Mouse (Mus musculus) MN1 (cell line): ENCODE data around the gene Pkp3.
A peak's percentile ranks its signal among the peaks of the same experiment; 100 is the strongest.

Source experiments
- DNase-seq: peaks from one replicate; pipeline ENCODE4 v3.0.0-alpha.2; 2016; ENCODE audit warnings: low spot score

The Pkp3 gene

GRCm38 (mm10) chr7:141057541-141057940 lies 20.5 kb upstream of the Pkp3 start:
- no peak for DNase-seq

- no peak for DNase-seq
These were observed 19.2 kb upstream of the Pkp3 start for GRCm38 (mm10) chr7:141058601-141059341.

- DNase-seq, result no peak
These were observed 18.1 kb upstream of the Pkp3 start for GRCm38 (mm10) chr7:141059929-141060328.

- peak; percentile 88 for DNase-seq
These were observed 17.4 kb upstream of the Pkp3 start, which contains the start of gene B4galnt4 for GRCm38 (mm10) chr7:141060426-141061242. B4galnt4 (plus strand) TSS chr7:141061104.

- peak; percentile 46 for DNase-seq
These were observed 16.7 kb upstream of the Pkp3 start for GRCm38 (mm10) chr7:141061269-141061692.

- peak; percentile 52 for DNase-seq
These were observed 15.5 kb upstream of the Pkp3 start for GRCm38 (mm10) chr7:141062525-141062924.

GRCm38 (mm10) chr7:141063353-141063752 lies 14.7 kb upstream of the Pkp3 start:
- no peak for DNase-seq

- DNase-seq, result no peak
These were observed 13.8 kb upstream of the Pkp3 start for GRCm38 (mm10) chr7:141064175-141064574.

- DNase-seq, result no peak
These were observed 13.4 kb upstream of the Pkp3 start for GRCm38 (mm10) chr7:141064576-141064975.

- DNase-seq, result no peak
These were observed 9.7 kb upstream of the Pkp3 start for GRCm38 (mm10) chr7:141068351-141068750.

- DNase-seq, result peak; percentile 62
These were observed 7.8 kb upstream of the Pkp3 start for GRCm38 (mm10) chr7:141070058-141070862.

GRCm38 (mm10) chr7:141072017-141072745 lies 5.8 kb upstream of the Pkp3 start:
- no peak for DNase-seq

- DNase-seq, result no peak
These were observed 4.2 kb upstream of the Pkp3 start for GRCm38 (mm10) chr7:141073782-141074181.

- no peak for DNase-seq
These were observed 858 bp downstream of the Pkp3 start for GRCm38 (mm10) chr7:141078876-141079275.

- DNase-seq, result no peak
These were observed 1.7 kb downstream of the Pkp3 start for GRCm38 (mm10) chr7:141079481-141080449.

GRCm38 (mm10) chr7:141087894-141088293 lies 9.9 kb downstream of the Pkp3 start:
- no peak for DNase-seq

- DNase-seq, result no peak
These were observed 10.5 kb downstream of the Pkp3 start for GRCm38 (mm10) chr7:141088473-141088872.

- no peak for DNase-seq
These were observed 12.2 kb downstream of the Pkp3 start for GRCm38 (mm10) chr7:141090228-141090627.

- DNase-seq, result peak; percentile 92
These were observed 14.2 kb downstream of the Pkp3 start for GRCm38 (mm10) chr7:141092051-141092735.

GRCm38 (mm10) chr7:141093950-141094349 lies 15.9 kb downstream of the Pkp3 start:
- no peak for DNase-seq
